Mouse (Mus musculus): Measurements from ENCODE around the gene Dcun1d1. TPM values are rescaled to one million over a fixed set of nuclear protein-coding genes. Genes with fewer than 3 reads are reported as not detected.

Dcun1d1 gene
- total RNA-seq, 1 experiment: 28.2 TPM

GRCm38 (mm10) chr3:35908982-35909680 is 28.1 kb downstream of the Dcun1d1 start:
- no peaks in the 10 kb centered on the region for H3K9me3 ChIP-seq (ENCODE audit: control insufficient read depth, insufficient read depth, low read depth, low read length)
- H3K4me3 ChIP-seq (ENCODE audit: insufficient read depth in 1 of 2, low read depth in 1 of 2, low read length in 2 of 2, poor library complexity in 1 of 2, severe bottlenecking in 1 of 2): no peak overlapping the region
- no peak overlapping the region for H3K27ac ChIP-seq (ENCODE audit: insufficient read depth, low read depth, low read length, poor library complexity, severe bottlenecking)
- in situ Hi-C loops (cut with MboI; ENCODE audit: low sequenced_read_pairs in 2 of 2, unreplicated experiment in 2 of 2): no loop called here
- TF ChIP-seq ZC3H11A (IDR thresholded peaks at IDR 0.05; ENCODE audit: borderline replicate concordance, low read depth, low read length) (no peak), ZNF384 (IDR thresholded peaks at IDR 0.05; ENCODE audit: low read depth, low read length) (no peak), HCFC1 (IDR thresholded peaks at IDR 0.05; ENCODE audit: borderline replicate concordance, insufficient read depth, low read length) (no peak), CHD2 (IDR thresholded peaks at IDR 0.05; ENCODE audit: low read depth, low read length) (no peak), MAFK (IDR thresholded peaks at IDR 0.05; ENCODE audit: insufficient read depth, low read depth, low read length) (no peak)
- no peaks in the 10 kb centered on the region for H3K4me1 ChIP-seq (ENCODE audit: control insufficient read depth in 2 of 2, insufficient read depth in 2 of 2, low read length in 2 of 2, poor library complexity in 1 of 2)
- DNase-seq (ENCODE audit: low read depth, low spot score): no peak
- H3K36me3 ChIP-seq (ENCODE audit: control insufficient read depth, insufficient read depth, low read length, poor library complexity, severe bottlenecking): no peaks in the 10 kb centered on the region; the same call in 1 of the 2 replicates
- no peak overlapping the region for H3K9ac ChIP-seq (ENCODE audit: insufficient read depth, low read depth, low read length, poor library complexity, severe bottlenecking)

- Histone ChIP-seq H3K27ac (ENCODE audit: insufficient read depth, low read depth, low read length, poor library complexity, severe bottlenecking) (no peak overlapping the region), H3K9me3 (ENCODE audit: control insufficient read depth, insufficient read depth, low read depth, low read length) (no peaks in the 10 kb centered on the region), H3K4me1 (ENCODE audit: control insufficient read depth in 2 of 2, insufficient read depth in 2 of 2, low read length in 2 of 2, poor library complexity in 1 of 2) (no peaks in the 10 kb centered on the region), H3K9ac (ENCODE audit: insufficient read depth, low read depth, low read length, poor library complexity, severe bottlenecking) (no peak overlapping the region), H3K36me3 (ENCODE audit: control insufficient read depth, insufficient read depth, low read length, poor library complexity, severe bottlenecking) (no peaks in the 10 kb centered on the region; the same call in 1 of the 2 replicates), H3K4me3 (ENCODE audit: insufficient read depth in 1 of 2, low read depth in 1 of 2, low read length in 2 of 2, poor library complexity in 1 of 2, severe bottlenecking in 1 of 2) (no peak overlapping the region)
- in situ Hi-C loops (cut with MboI; ENCODE audit: low sequenced_read_pairs in 2 of 2, unreplicated experiment in 2 of 2): no loop called here
- DNase-seq (ENCODE audit: low read depth, low spot score): no peak
- TF ChIP-seq HCFC1 (IDR thresholded peaks at IDR 0.05; ENCODE audit: borderline replicate concordance, insufficient read depth, low read length) (no peak), MAFK (IDR thresholded peaks at IDR 0.05; ENCODE audit: insufficient read depth, low read depth, low read length) (no peak), ZC3H11A (IDR thresholded peaks at IDR 0.05; ENCODE audit: borderline replicate concordance, low read depth, low read length) (no peak), ZNF384 (IDR thresholded peaks at IDR 0.05; ENCODE audit: low read depth, low read length) (no peak)
Measured at GRCm38 (mm10) chr3:35900555-35901204, 36.6 kb downstream of the Dcun1d1 start.

- Histone ChIP-seq H3K4me1 (ENCODE audit: control insufficient read depth in 2 of 2, insufficient read depth in 2 of 2, low read length in 2 of 2, poor library complexity in 1 of 2) (no peaks in the 10 kb centered on the region), H3K36me3 (ENCODE audit: control insufficient read depth, insufficient read depth, low read length, poor library complexity, severe bottlenecking) (no peaks in the 10 kb centered on the region; the same call in 1 of the 2 replicates), H3K27ac (ENCODE audit: insufficient read depth, low read depth, low read length, poor library complexity, severe bottlenecking) (no peak overlapping the region), H3K4me3 (ENCODE audit: insufficient read depth in 1 of 2, low read depth in 1 of 2, low read length in 2 of 2, poor library complexity in 1 of 2, severe bottlenecking in 1 of 2) (no peak overlapping the region), H3K9ac (ENCODE audit: insufficient read depth, low read depth, low read length, poor library complexity, severe bottlenecking) (no peak overlapping the region), H3K9me3 (ENCODE audit: control insufficient read depth, insufficient read depth, low read depth, low read length) (no peaks in the 10 kb centered on the region)
- TF ChIP-seq ZC3H11A (IDR thresholded peaks at IDR 0.05; ENCODE audit: borderline replicate concordance, low read depth, low read length) (no peak), ZNF384 (IDR thresholded peaks at IDR 0.05; ENCODE audit: low read depth, low read length) (no peak), HCFC1 (IDR thresholded peaks at IDR 0.05; ENCODE audit: borderline replicate concordance, insufficient read depth, low read length) (no peak), MAFK (IDR thresholded peaks at IDR 0.05; ENCODE audit: insufficient read depth, low read depth, low read length) (no peak), CHD2 (IDR thresholded peaks at IDR 0.05; ENCODE audit: low read depth, low read length) (no peak)
- no peak for DNase-seq (ENCODE audit: low read depth, low spot score)
- in situ Hi-C loops (cut with MboI; ENCODE audit: low sequenced_read_pairs in 2 of 2, unreplicated experiment in 2 of 2): no loop called here
Measured at GRCm38 (mm10) chr3:35899109-35899508, 38.1 kb downstream of the Dcun1d1 start.

GRCm38 (mm10) chr3:35897900-35898299 is 39.3 kb downstream of the Dcun1d1 start:
- H3K4me1 ChIP-seq (ENCODE audit: control insufficient read depth in 2 of 2, insufficient read depth in 2 of 2, low read length in 2 of 2, poor library complexity in 1 of 2): peaks cover 0 to 1% of the 10 kb centered on the region in 2 experiments; a peak in 1 of 4 replicates
- H3K9ac ChIP-seq (ENCODE audit: insufficient read depth, low read depth, low read length, poor library complexity, severe bottlenecking): no peak overlapping the region
- no peak for DNase-seq (ENCODE audit: low read depth, low spot score)
- no peaks in the 10 kb centered on the region for H3K36me3 ChIP-seq (ENCODE audit: control insufficient read depth, insufficient read depth, low read length, poor library complexity, severe bottlenecking)
- no peaks in the 10 kb centered on the region for H3K9me3 ChIP-seq (ENCODE audit: control insufficient read depth, insufficient read depth, low read depth, low read length)
- in situ Hi-C loops (cut with MboI; ENCODE audit: low sequenced_read_pairs in 2 of 2, unreplicated experiment in 2 of 2): no loop called here
- no peak overlapping the region for H3K27ac ChIP-seq (ENCODE audit: insufficient read depth, low read depth, low read length, poor library complexity, severe bottlenecking)
- H3K4me3 ChIP-seq (ENCODE audit: insufficient read depth in 1 of 2, low read depth in 1 of 2, low read length in 2 of 2, poor library complexity in 1 of 2, severe bottlenecking in 1 of 2): no peak overlapping the region
- no peak for TF ChIP-seq ZC3H11A (IDR thresholded peaks at IDR 0.05; ENCODE audit: borderline replicate concordance, low read depth, low read length)
- no peak for TF ChIP-seq MAFK (IDR thresholded peaks at IDR 0.05; ENCODE audit: insufficient read depth, low read depth, low read length)
- TF ChIP-seq CHD2 (IDR thresholded peaks at IDR 0.05; ENCODE audit: low read depth, low read length): no peak
- no peak for TF ChIP-seq ZNF384 (IDR thresholded peaks at IDR 0.05; ENCODE audit: low read depth, low read length)
- no peak for TF ChIP-seq HCFC1 (IDR thresholded peaks at IDR 0.05; ENCODE audit: borderline replicate concordance, insufficient read depth, low read length)
